Mouse (Mus musculus) heart, embryonic 12.5 days (tissue): ENCODE results near the gene Ttc28. TPM values are rescaled to one million over a fixed set of nuclear protein-coding genes. Genes with fewer than 3 reads are reported as not detected.
A peak's percentile ranks its signal among the peaks of the same experiment; 100 is the strongest.

Experiments used
- ATAC-seq: fragments of 200-750 bp; cut with Nextera tagmentation; 2 replicates; pipeline ENCODE4 v1.8.0; 2017; ENCODE audit warnings: moderate TSS enrichment, moderate library complexity; ENCODE audit not compliant: insufficient number of reproducible peaks, low FRiP score
- H3K27ac ChIP-seq: fragments of 300-500 bp; sonication (generic); 2 replicates; pipeline ENCODE4 v1.5.1; 2016; ENCODE audit warnings: mild to moderate bottlenecking, moderate library complexity; ENCODE audit not compliant: poor library complexity, severe bottlenecking
- H3K27me3 ChIP-seq: fragments of 300-500 bp; sonication (generic); replicated peaks from 2 replicates; pipeline ENCODE4 v1.6.1; 2016; ENCODE audit warnings: mild to moderate bottlenecking, moderate library complexity
- H3K36me3 ChIP-seq: fragments of 300-500 bp; sonication (generic); 2 replicates; pipeline ENCODE4 v1.6.1; 2016; ENCODE audit warnings: mild to moderate bottlenecking, moderate library complexity
- H3K4me1 ChIP-seq: fragments of 300-500 bp; sonication (generic); replicated peaks from 2 replicates; pipeline ENCODE4 v1.6.1; 2016; ENCODE audit warnings: mild to moderate bottlenecking
- H3K4me2 ChIP-seq: fragments of 300-500 bp; sonication (generic); 2 replicates; pipeline ENCODE4 v1.6.1; 2016; ENCODE audit warnings: mild to moderate bottlenecking, moderate library complexity
- H3K4me3 ChIP-seq: fragments of 300-500 bp; sonication (generic); 2 replicates; pipeline ENCODE4 v1.5.1; 2016; ENCODE audit warnings: mild to moderate bottlenecking
- H3K9ac ChIP-seq: fragments of 300-500 bp; sonication (generic); 2 replicates; pipeline ENCODE4 v1.6.1; 2016; ENCODE audit warnings: mild to moderate bottlenecking, moderate library complexity
- H3K9me3 ChIP-seq: fragments of 300-500 bp; sonication (generic); replicated peaks from 2 replicates; pipeline ENCODE4 v1.6.1; 2016; ENCODE audit warnings: mild to moderate bottlenecking, moderate library complexity
- WGBS: fragments of 180-500 bp; shearing (Covaris S2); methylation state at CpG from one replicate; pipeline ENCODE4 v1.1.7; 2016; 5-methylcytosine and 5-hydroxymethylcytosine counted together
- polyA plus RNA-seq: library from polyadenylated mRNA; unstranded; fragments of >200 nt; fragmentation: Nextera tagmentation; extraction: Ambion mirVana; gene quantifications from 2 replicates; pipeline ENCODE4 v1.2.1, GENCODE M21; 2016

Ttc28 gene
- polyA plus RNA-seq, 1 experiment from 2014 or later, result 10.3 TPM

- Histone ChIP-seq H3K4me1 (peaks cover 32% of the 10 kb centered on the region), H3K36me3 (peaks cover 18% of the 10 kb centered on the region), H3K9ac (no peak overlapping the region), H3K27ac (no peak overlapping the region), H3K4me3 (no peak overlapping the region), H3K4me2 (no peak overlapping the region), H3K9me3 (no peaks in the 10 kb centered on the region), H3K27me3 (peaks cover 14% of the 10 kb centered on the region; the same call in 1 of the 2 replicates)
- no peak for ATAC-seq
- 83% methylated on average over 7 of the region's 7 CpGs for WGBS
Observed at GRCm38 (mm10) chr5:111100585-111100984, 221.0 kb downstream of the Ttc28 start.

- H3K4me1 ChIP-seq, result peaks cover 27% of the 10 kb centered on the region
- no peak for ATAC-seq
- no peak overlapping the region for H3K4me3 ChIP-seq
- no peak overlapping the region for H3K4me2 ChIP-seq
- 49% methylated on average over 6 of the region's 6 CpGs for WGBS
- no peak overlapping the region for H3K27ac ChIP-seq
- H3K27me3 ChIP-seq, result peaks cover 8% of the 10 kb centered on the region; the same call in 1 of the 2 replicates
- H3K9me3 ChIP-seq, result no peaks in the 10 kb centered on the region
- H3K9ac ChIP-seq, result no peak overlapping the region
- H3K36me3 ChIP-seq, result peaks cover 14% of the 10 kb centered on the region
Observed at GRCm38 (mm10) chr5:111101383-111101932, 221.9 kb downstream of the Ttc28 start.

- Histone ChIP-seq H3K27ac (no peak overlapping the region), H3K4me1 (no peaks in the 10 kb centered on the region; the same call in 1 of the 2 replicates), H3K4me2 (no peak overlapping the region), H3K4me3 (no peak overlapping the region), H3K27me3 (peaks cover 9% of the 10 kb centered on the region), H3K36me3 (peaks cover 14% of the 10 kb centered on the region), H3K9me3 (no peaks in the 10 kb centered on the region), H3K9ac (no peak overlapping the region)
- WGBS, result 77% methylated on average over 7 of the region's 7 CpGs
- no peak for ATAC-seq
Observed at GRCm38 (mm10) chr5:111104801-111105200, 225.2 kb downstream of the Ttc28 start.

- H3K9me3 ChIP-seq, result no peaks in the 10 kb centered on the region
- WGBS, result 58% methylated on average over 6 of the region's 6 CpGs
Observed at GRCm38 (mm10) chr5:111111378-111111777, 231.8 kb downstream of the Ttc28 start.

GRCm38 (mm10) chr5:111113183-111113582 is 233.6 kb downstream of the Ttc28 start:
- Histone ChIP-seq H3K9ac (no peak overlapping the region), H3K27ac (no peak overlapping the region), H3K36me3 (no peaks in the 10 kb centered on the region), H3K4me1 (peaks cover 30% of the 10 kb centered on the region), H3K4me2 (no peak overlapping the region), H3K9me3 (no peaks in the 10 kb centered on the region), H3K4me3 (no peak overlapping the region), H3K27me3 (peaks cover 32% of the 10 kb centered on the region; the same call in 1 of the 2 replicates)
- no peak for ATAC-seq
- WGBS, result 59% methylated on average over 7 of the region's 7 CpGs

More at GRCm38 (mm10) chr5:111111378-111111777, 231.8 kb downstream of the Ttc28 start:
- peaks cover 30% of the 10 kb centered on the region for H3K4me1 ChIP-seq
- H3K4me2 ChIP-seq, result no peak overlapping the region
- no peak; the same call in 1 of the 2 replicates for ATAC-seq
- peak overlapping the region; percentile 52; the same call in 1 of the 2 replicates for H3K27ac ChIP-seq
- peaks cover 18% of the 10 kb centered on the region for H3K27me3 ChIP-seq
- no peak overlapping the region for H3K4me3 ChIP-seq
- no peaks in the 10 kb centered on the region for H3K36me3 ChIP-seq
- H3K9ac ChIP-seq, result no peak overlapping the region

- Histone ChIP-seq H3K4me3 (no peak overlapping the region), H3K27ac (no peak overlapping the region), H3K4me1 (peaks cover 30% of the 10 kb centered on the region), H3K27me3 (peaks cover 37% of the 10 kb centered on the region; the same call in 1 of the 2 replicates), H3K9me3 (no peaks in the 10 kb centered on the region), H3K36me3 (no peaks in the 10 kb centered on the region), H3K9ac (no peak overlapping the region), H3K4me2 (no peak overlapping the region)
- ATAC-seq, result no peak
- WGBS, result 32% methylated on average over 8 of the region's 8 CpGs
Observed at GRCm38 (mm10) chr5:111113694-111114375, 234.2 kb downstream of the Ttc28 start.

GRCm38 (mm10) chr5:111114597-111114996 is 235.0 kb downstream of the Ttc28 start:
- no peaks in the 10 kb centered on the region for H3K9me3 ChIP-seq
- no peak overlapping the region for H3K27ac ChIP-seq
- 81% methylated on average over 10 of the region's 10 CpGs for WGBS
- H3K9ac ChIP-seq, result no peak overlapping the region
- H3K4me1 ChIP-seq, result peaks cover 32% of the 10 kb centered on the region
- ATAC-seq, result no peak
- no peak overlapping the region for H3K4me3 ChIP-seq
- peaks cover 37% of the 10 kb centered on the region; the same call in 1 of the 2 replicates for H3K27me3 ChIP-seq
- H3K36me3 ChIP-seq, result no peaks in the 10 kb centered on the region
- H3K4me2 ChIP-seq, result no peak overlapping the region

- no peaks in the 10 kb centered on the region for H3K9me3 ChIP-seq
- peaks cover 37% of the 10 kb centered on the region for H3K4me1 ChIP-seq
- no peak overlapping the region for H3K27ac ChIP-seq
- H3K27me3 ChIP-seq, result peaks cover 34% of the 10 kb centered on the region; the same call in 1 of the 2 replicates
- WGBS, result 48% methylated on average over 15 of the region's 15 CpGs
- no peaks in the 10 kb centered on the region for H3K36me3 ChIP-seq
- no peak overlapping the region for H3K9ac ChIP-seq
- H3K4me2 ChIP-seq, result no peak overlapping the region
- no peak overlapping the region for H3K4me3 ChIP-seq
- ATAC-seq, result no peak
Observed at GRCm38 (mm10) chr5:111115519-111116350, 236.1 kb downstream of the Ttc28 start.

GRCm38 (mm10) chr5:111119805-111120204 is 240.2 kb downstream of the Ttc28 start:
- Histone ChIP-seq H3K9ac (no peak overlapping the region), H3K27me3 (peaks cover 41% of the 10 kb centered on the region), H3K4me3 (no peak overlapping the region), H3K36me3 (no peaks in the 10 kb centered on the region), H3K4me1 (peaks cover 30% of the 10 kb centered on the region), H3K27ac (no peak overlapping the region), H3K9me3 (no peaks in the 10 kb centered on the region), H3K4me2 (no peak overlapping the region)
- WGBS, result 59% methylated on average over 3 of the region's 3 CpGs
- no peak for ATAC-seq

GRCm38 (mm10) chr5:111120298-111120697 is 240.7 kb downstream of the Ttc28 start:
- peaks cover 28% of the 10 kb centered on the region for H3K4me1 ChIP-seq
- H3K9me3 ChIP-seq, result no peaks in the 10 kb centered on the region
- H3K36me3 ChIP-seq, result no peaks in the 10 kb centered on the region
- no peak overlapping the region for H3K27ac ChIP-seq
- no peak for ATAC-seq
- H3K4me3 ChIP-seq, result no peak overlapping the region
- H3K27me3 ChIP-seq, result peaks cover 40% of the 10 kb centered on the region
- no peak overlapping the region for H3K9ac ChIP-seq
- WGBS, result 83% methylated on average over 7 of the region's 7 CpGs
- H3K4me2 ChIP-seq, result no peak overlapping the region
